Mouse (Mus musculus) regulatory T cell (primary cell): ENCODE measurements around the gene Shf.

Experiments used
- in situ Hi-C: fragments of 300-600 bp; cut with MboI, MseI; formaldehyde crosslinking; loops from one replicate; pipeline ENCODE4 v1.15.1; 2025; ENCODE audit warnings: high pct_unique_total_duplicates

The Shf gene

GRCm38 (mm10) chr2:122368995-122369739 is at the start of gene Shf:
Gene Shf (minus strand): TSS chr2:122369162.
- in situ Hi-C loops, result no loop called here

GRCm38 (mm10) chr2:122408928-122409327 is 40.0 kb upstream of the Shf start:
- in situ Hi-C loops, result no loop called here

GRCm38 (mm10) chr2:122407607-122408006 is 38.6 kb upstream of the Shf start:
- in situ Hi-C loops, result no loop called here

- in situ Hi-C loops, result no loop called here
Measured at GRCm38 (mm10) chr2:122396150-122396549, 27.2 kb upstream of the Shf start.

GRCm38 (mm10) chr2:122387135-122387534 is 18.2 kb upstream of the Shf start:
- in situ Hi-C loops, result loop anchor here (10.0 kb wide), 1 partner anchor 238 kb away; no protein-coding TSS in a partner anchor

- in situ Hi-C loops, result loop anchor here (10.0 kb wide), 1 partner anchor 240 kb away; no protein-coding TSS in a partner anchor
Measured at GRCm38 (mm10) chr2:122385095-122385494, 16.1 kb upstream of the Shf start.

GRCm38 (mm10) chr2:122382121-122382520 is 13.2 kb upstream of the Shf start:
- in situ Hi-C loops, result loop anchor here (5.0 to 10.0 kb wide), 3 partner anchors 45 to 243 kb away; partner anchors contain the start of gene Slc28a2

- in situ Hi-C loops, result loop anchor here (5.0 to 10.0 kb wide), 3 partner anchors 46 to 243 kb away; partner anchors contain the start of gene Slc28a2
Measured at GRCm38 (mm10) chr2:122381329-122382103, 12.6 kb upstream of the Shf start.

- in situ Hi-C loops, result loop anchor here (5.0 to 10.0 kb wide), 3 partner anchors 46 to 244 kb away; partner anchors contain the start of gene Slc28a2
Measured at GRCm38 (mm10) chr2:122380768-122381311, 11.9 kb upstream of the Shf start.

- in situ Hi-C loops, result loop anchor here (10.0 kb wide), 1 partner anchor 356 kb away; the partner anchor contains the start of gene Bloc1s6
Measured at GRCm38 (mm10) chr2:122379292-122379650, 10.3 kb upstream of the Shf start.

- in situ Hi-C loops, result loop anchor here (10.0 kb wide), 1 partner anchor 356 kb away; the partner anchor contains the start of gene Bloc1s6
Measured at GRCm38 (mm10) chr2:122378421-122379291, 9.7 kb upstream of the Shf start.

GRCm38 (mm10) chr2:122377751-122378246 is 8.8 kb upstream of the Shf start:
- in situ Hi-C loops, result loop anchor here (10.0 kb wide), 1 partner anchor 357 kb away; the partner anchor contains the start of gene Bloc1s6

GRCm38 (mm10) chr2:122377215-122377674 is 8.3 kb upstream of the Shf start:
- in situ Hi-C loops, result loop anchor here (10.0 kb wide), 1 partner anchor 358 kb away; the partner anchor contains the start of gene Bloc1s6

- in situ Hi-C loops, result loop anchor here (10.0 kb wide), 1 partner anchor 359 kb away; the partner anchor contains the start of gene Bloc1s6
Measured at GRCm38 (mm10) chr2:122376041-122376561, 7.1 kb upstream of the Shf start.

- in situ Hi-C loops, result loop anchor here (10.0 kb wide), 1 partner anchor 359 kb away; the partner anchor contains the start of gene Bloc1s6
Measured at GRCm38 (mm10) chr2:122375391-122375991, 6.5 kb upstream of the Shf start.

- in situ Hi-C loops, result loop anchor here (10.0 kb wide), 1 partner anchor 360 kb away; the partner anchor contains the start of gene Bloc1s6
Measured at GRCm38 (mm10) chr2:122374666-122375331, 5.8 kb upstream of the Shf start.

- in situ Hi-C loops, result loop anchor here (10.0 kb wide), 1 partner anchor 361 kb away; the partner anchor contains the start of gene Bloc1s6
Measured at GRCm38 (mm10) chr2:122374012-122374411, 5.0 kb upstream of the Shf start.

- in situ Hi-C loops, result loop anchor here (10.0 kb wide), 1 partner anchor 362 kb away; the partner anchor contains the start of gene Bloc1s6
Measured at GRCm38 (mm10) chr2:122372541-122372940, 3.6 kb upstream of the Shf start.

GRCm38 (mm10) chr2:122372067-122372466 is 3.1 kb upstream of the Shf start:
- in situ Hi-C loops, result loop anchor here (10.0 kb wide), 1 partner anchor 363 kb away; the partner anchor contains the start of gene Bloc1s6
